Mouse (Mus musculus): ENCODE results near the gene Klf9. TPM values are rescaled to one million over a fixed set of nuclear protein-coding genes. Genes with fewer than 3 reads are reported as not detected.

Gene Klf9
- polyA plus RNA-seq, 1 experiment from 2014 or later, result 17.2 TPM

DNA sequence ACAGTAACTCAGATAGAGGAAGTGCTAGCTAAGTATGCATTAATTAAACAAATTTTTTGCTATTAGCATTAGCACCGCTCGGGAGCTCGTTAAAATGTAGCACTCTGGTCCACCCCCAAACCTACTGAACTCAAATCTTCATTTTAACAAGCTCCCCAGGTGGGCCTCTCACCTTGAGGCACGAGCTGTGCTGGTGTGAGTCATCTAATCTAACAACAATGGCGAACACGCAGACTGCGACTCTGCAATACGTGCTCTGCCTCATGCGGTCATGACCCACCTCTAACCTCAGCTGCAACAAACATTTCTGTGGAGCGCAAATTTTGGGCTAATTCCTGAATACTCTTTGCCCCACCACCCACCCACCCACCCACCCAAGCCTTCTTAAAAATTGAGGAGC is 19.2 kb upstream of the Klf9 start:
- H3K36me3 ChIP-seq (replicated peaks; ENCODE audit: insufficient read depth, low read length), result no peaks in the 10 kb centered on the region
- no peaks in the 10 kb centered on the region for H3K9me3 ChIP-seq (ENCODE audit: low read length)
- no peak for DNase-seq
- no peak overlapping the region for H3K4me2 ChIP-seq (ENCODE audit: low read depth, low read length)
- H3K27ac ChIP-seq (ENCODE audit: low read depth), result no peak overlapping the region
- H3K4me1 ChIP-seq (ENCODE audit: insufficient read depth), result peaks cover 4% of the 10 kb centered on the region; the same call in 1 of the 2 replicates
- TF ChIP-seq EP300 (IDR thresholded peaks at IDR 0.05; ENCODE audit: low read depth), result no peak
- TF ChIP-seq CTCF (IDR thresholded peaks at IDR 0.05; ENCODE audit: low read depth), result no peak
- ATAC-seq, result no peak
- WGBS (ENCODE audit: insufficient replicate concordance), result 26% methylated on average over 10 of the region's 10 CpGs
- no peak overlapping the region for H3K9ac ChIP-seq (replicated peaks)
- H3K27me3 ChIP-seq (ENCODE audit: insufficient read depth, low read length), result no peaks in the 10 kb centered on the region
- no peak overlapping the region for H3K4me3 ChIP-seq (ENCODE audit: low read depth, low read length)

DNA sequence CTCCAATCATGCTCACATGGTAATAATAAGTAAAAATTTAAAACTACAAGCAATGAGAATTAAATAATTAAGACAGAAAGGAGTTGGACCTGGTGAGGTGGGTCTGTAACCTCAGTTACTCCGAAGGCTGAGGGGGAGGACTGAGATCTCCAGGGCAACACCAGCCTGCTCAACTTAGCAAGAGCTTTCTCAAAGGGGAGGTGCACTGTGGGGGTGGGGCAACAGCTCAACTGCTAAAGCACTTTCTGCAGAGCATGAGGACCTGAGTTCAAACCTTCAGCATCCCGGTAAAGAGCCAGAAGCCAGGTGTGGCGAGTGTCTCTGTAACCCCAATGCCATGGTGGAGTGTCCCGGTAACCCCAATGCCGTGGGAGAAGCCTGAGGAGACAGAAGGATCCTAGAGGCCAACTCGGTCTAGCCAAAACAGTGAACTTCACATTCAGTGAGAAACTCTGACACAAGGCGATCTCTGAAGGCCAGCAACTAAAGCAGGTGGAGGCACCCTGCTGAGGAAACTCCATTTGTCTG is 16.9 kb upstream of the Klf9 start:
- DNase-seq, result no peak
- H3K9ac ChIP-seq (replicated peaks), result no peak overlapping the region
- no peak overlapping the region for H3K4me3 ChIP-seq (ENCODE audit: low read depth, low read length)
- no peak overlapping the region for H3K27ac ChIP-seq (ENCODE audit: low read depth)
- no peaks in the 10 kb centered on the region for H3K36me3 ChIP-seq (replicated peaks; ENCODE audit: insufficient read depth, low read length)
- H3K4me2 ChIP-seq (ENCODE audit: low read depth, low read length), result no peak overlapping the region
- ATAC-seq, result no peak
- TF ChIP-seq EP300 (IDR thresholded peaks at IDR 0.05; ENCODE audit: low read depth), result no peak
- H3K4me1 ChIP-seq (ENCODE audit: insufficient read depth), result peaks cover 4% of the 10 kb centered on the region; the same call in 1 of the 2 replicates
- H3K9me3 ChIP-seq (ENCODE audit: low read length), result no peaks in the 10 kb centered on the region
- no peaks in the 10 kb centered on the region for H3K27me3 ChIP-seq (ENCODE audit: insufficient read depth, low read length)
- 74% methylated on average over 7 of the region's 7 CpGs for WGBS (ENCODE audit: insufficient replicate concordance)

DNA sequence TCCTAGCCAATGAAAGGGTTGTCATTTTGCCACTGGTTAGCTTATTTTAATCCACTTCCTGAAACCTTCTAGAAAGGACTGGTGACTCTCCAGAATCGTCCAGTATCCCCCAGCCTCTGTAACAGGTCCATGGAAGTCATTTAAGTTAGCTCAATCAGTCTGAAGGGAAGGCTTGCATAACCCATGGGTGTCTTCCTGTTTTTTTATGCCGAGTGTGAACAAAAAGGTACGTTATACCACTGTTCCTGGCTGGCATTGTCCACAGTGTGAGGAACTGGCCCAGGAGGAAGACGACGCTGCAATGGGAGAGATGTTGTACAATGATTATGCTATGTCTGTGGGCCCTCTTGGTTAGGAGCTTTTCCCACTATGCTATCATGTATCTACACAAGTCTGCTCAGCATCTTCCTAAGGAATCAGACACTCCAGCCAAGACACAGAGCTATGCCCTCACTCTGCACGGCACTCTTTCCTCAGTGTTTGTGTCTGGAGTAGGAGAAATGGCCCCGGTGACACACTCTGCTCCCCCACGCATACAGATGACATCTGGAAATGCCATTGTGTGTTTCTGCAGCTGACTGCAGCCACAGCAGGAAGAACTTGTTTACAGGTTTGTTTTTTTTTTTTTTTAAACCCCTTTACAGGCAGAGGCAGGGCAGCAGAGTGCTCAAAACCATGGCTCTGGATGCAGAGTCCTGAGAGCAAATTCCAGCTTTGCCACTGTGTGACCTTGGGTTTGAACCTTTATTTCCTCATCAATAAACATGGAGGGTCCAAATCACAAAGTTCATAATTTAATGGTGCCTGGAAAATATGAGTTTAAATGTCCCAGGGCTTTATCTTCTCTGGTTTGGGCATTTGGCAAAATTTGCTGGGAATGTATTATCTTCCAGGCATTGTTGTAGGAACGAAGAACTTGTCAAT is 15.5 kb upstream of the Klf9 start:
- WGBS (ENCODE audit: insufficient replicate concordance), result 42% methylated on average over 9 of the region's 9 CpGs

GRCm38 (mm10) chr19:23129908-23130307 is 11.1 kb upstream of the Klf9 start:
- Histone ChIP-seq H3K4me2 (ENCODE audit: low read depth, low read length) (no peak overlapping the region), H3K4me3 (ENCODE audit: low read depth, low read length) (no peak overlapping the region), H3K27me3 (ENCODE audit: insufficient read depth, low read length) (peaks cover 3% of the 10 kb centered on the region; the same call in 1 of the 2 replicates), H3K4me1 (ENCODE audit: insufficient read depth) (peaks cover 22% of the 10 kb centered on the region), H3K27ac (ENCODE audit: low read depth) (no peak overlapping the region), H3K36me3 (replicated peaks; ENCODE audit: insufficient read depth, low read length) (no peaks in the 10 kb centered on the region), H3K9me3 (ENCODE audit: low read length) (no peaks in the 10 kb centered on the region), H3K9ac (replicated peaks) (no peak overlapping the region)
- TF ChIP-seq EP300 (IDR thresholded peaks at IDR 0.05; ENCODE audit: low read depth), result peak; percentile 61
- TF ChIP-seq CTCF (IDR thresholded peaks at IDR 0.05; ENCODE audit: low read depth), result no peak
- no peak for DNase-seq
- WGBS (ENCODE audit: insufficient replicate concordance), result 74% methylated on average over 2 of the region's 2 CpGs
- peak; percentile 26; the same call in 1 of the 2 replicates for ATAC-seq

More for the DNA sequence above, 15.5 kb upstream of the Klf9 start:
- DNase-seq, result no peak
- H3K9me3 ChIP-seq (ENCODE audit: low read length), result no peaks in the 10 kb centered on the region
- H3K27me3 ChIP-seq (ENCODE audit: insufficient read depth, low read length), result no peaks in the 10 kb centered on the region
- H3K9ac ChIP-seq (replicated peaks), result no peak overlapping the region
- TF ChIP-seq EP300 (IDR thresholded peaks at IDR 0.05; ENCODE audit: low read depth) (no peak), CTCF (IDR thresholded peaks at IDR 0.05; ENCODE audit: low read depth) (no peak)
- no peak overlapping the region for H3K4me2 ChIP-seq (ENCODE audit: low read depth, low read length)
- no peak for ATAC-seq
- no peak overlapping the region for H3K27ac ChIP-seq (ENCODE audit: low read depth)
- H3K4me1 ChIP-seq (ENCODE audit: insufficient read depth), result peaks cover 4% of the 10 kb centered on the region; the same call in 1 of the 2 replicates
- H3K36me3 ChIP-seq (replicated peaks; ENCODE audit: insufficient read depth, low read length), result no peaks in the 10 kb centered on the region
- no peak overlapping the region for H3K4me3 ChIP-seq (ENCODE audit: low read depth, low read length)

GRCm38 (mm10) chr19:23132106-23132635 is 8.9 kb upstream of the Klf9 start:
- H3K4me2 ChIP-seq (ENCODE audit: low read depth, low read length), result no peak overlapping the region
- ATAC-seq (no peak), DNase-seq (no peak)
- H3K4me1 ChIP-seq (ENCODE audit: insufficient read depth), result peaks cover 33% of the 10 kb centered on the region
- 50% methylated on average over 3 of the region's 3 CpGs for WGBS (ENCODE audit: insufficient replicate concordance)
- no peaks in the 10 kb centered on the region for H3K36me3 ChIP-seq (replicated peaks; ENCODE audit: insufficient read depth, low read length)
- H3K27me3 ChIP-seq (ENCODE audit: insufficient read depth, low read length), result peaks cover 3% of the 10 kb centered on the region; the same call in 1 of the 2 replicates
- no peak overlapping the region for H3K4me3 ChIP-seq (ENCODE audit: low read depth, low read length)
- TF ChIP-seq EP300 (IDR thresholded peaks at IDR 0.05; ENCODE audit: low read depth) (no peak), CTCF (IDR thresholded peaks at IDR 0.05; ENCODE audit: low read depth) (no peak)
- H3K9ac ChIP-seq (replicated peaks), result no peak overlapping the region
- H3K27ac ChIP-seq (ENCODE audit: low read depth), result no peak overlapping the region
- H3K9me3 ChIP-seq (ENCODE audit: low read length), result no peaks in the 10 kb centered on the region

DNA sequence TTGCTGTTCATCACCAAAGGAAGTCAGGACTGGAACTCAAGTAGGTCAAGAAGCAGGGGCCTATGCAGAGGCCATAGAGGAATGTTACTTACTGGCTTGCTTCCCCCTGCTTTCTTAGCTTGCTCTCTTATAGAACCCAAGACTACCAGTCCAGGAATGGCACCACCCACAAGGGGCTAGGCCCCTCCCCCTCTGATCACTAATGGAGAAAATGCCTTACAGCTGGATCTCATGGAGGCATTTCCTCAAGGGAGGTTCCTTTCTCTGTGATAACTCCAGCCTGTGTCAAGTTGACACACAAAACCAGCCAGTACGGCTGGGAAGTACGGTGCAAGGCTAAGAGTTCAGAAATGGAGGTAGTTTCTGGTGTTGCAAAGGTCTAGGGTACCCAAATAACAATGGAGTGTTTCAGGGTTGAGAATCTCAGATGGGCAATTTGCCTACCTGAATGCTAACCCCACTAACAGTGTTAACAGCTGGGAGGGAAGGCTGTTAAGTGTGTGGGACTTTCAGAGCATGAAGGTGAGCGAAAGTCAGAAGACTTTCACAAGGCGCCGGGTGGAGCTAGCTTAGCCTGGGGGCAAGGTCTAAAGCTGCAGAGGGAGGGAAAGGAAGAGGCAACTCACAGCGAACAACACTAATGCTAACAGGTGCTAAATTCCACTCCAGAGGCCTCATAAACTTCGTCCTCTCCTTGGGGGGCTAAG is 8.2 kb upstream of the Klf9 start:
- DNase-seq (no peak), ATAC-seq (no peak)
- WGBS (ENCODE audit: insufficient replicate concordance), result 62% methylated on average over 7 of the region's 7 CpGs
- Histone ChIP-seq H3K9me3 (ENCODE audit: low read length) (no peaks in the 10 kb centered on the region), H3K27me3 (ENCODE audit: insufficient read depth, low read length) (peaks cover 3% of the 10 kb centered on the region; the same call in 1 of the 2 replicates), H3K27ac (ENCODE audit: low read depth) (peak overlapping the region; percentile 96; the same call in 1 of the 2 replicates), H3K9ac (replicated peaks) (no peak overlapping the region), H3K4me2 (ENCODE audit: low read depth, low read length) (no peak overlapping the region), H3K4me3 (ENCODE audit: low read depth, low read length) (no peak overlapping the region), H3K36me3 (replicated peaks; ENCODE audit: insufficient read depth, low read length) (no peaks in the 10 kb centered on the region), H3K4me1 (ENCODE audit: insufficient read depth) (peaks cover 33% of the 10 kb centered on the region)
- no peak for TF ChIP-seq EP300 (IDR thresholded peaks at IDR 0.05; ENCODE audit: low read depth)
- TF ChIP-seq CTCF (IDR thresholded peaks at IDR 0.05; ENCODE audit: low read depth), result no peak
